Mouse (Mus musculus): ENCODE data around the gene Gm45716. TPM values are rescaled to one million over a fixed set of nuclear protein-coding genes. Genes with fewer than 3 reads are reported as not detected.

Gm45716 gene
- total RNA-seq, 1 experiment: 1.3 TPM

DNA sequence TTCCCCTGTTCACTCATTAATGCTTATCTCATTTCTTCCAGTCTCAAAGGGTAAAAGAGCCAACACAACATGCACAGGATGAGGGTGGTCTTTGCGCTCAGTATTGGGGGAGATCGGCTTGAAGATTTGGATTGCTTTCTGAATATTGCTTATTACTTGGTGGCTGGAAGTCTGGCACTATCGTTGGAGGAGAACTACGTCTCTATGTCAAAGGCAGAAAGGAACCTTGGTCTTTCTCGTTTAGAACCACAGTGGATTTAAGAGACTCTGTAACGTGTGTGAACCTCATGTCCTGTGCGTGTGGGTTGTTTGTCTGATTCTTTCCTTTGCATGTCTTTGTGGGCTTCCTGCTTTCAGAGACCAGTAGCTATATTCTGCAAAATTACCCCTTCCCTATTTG lies 63.2 kb downstream of the Gm45716 start:
- H3K27ac ChIP-seq (ENCODE audit: insufficient read depth, low read depth, low read length, poor library complexity, severe bottlenecking): no peak overlapping the region
- no peaks in the 10 kb centered on the region; a peak in 1 of 4 replicates for H3K4me1 ChIP-seq (ENCODE audit: control insufficient read depth in 2 of 2, insufficient read depth in 2 of 2, low read length in 2 of 2, poor library complexity in 1 of 2)
- no peak for TF ChIP-seq ZNF384 (IDR thresholded peaks at IDR 0.05; ENCODE audit: low read depth, low read length)
- no peak for TF ChIP-seq ZC3H11A (IDR thresholded peaks at IDR 0.05; ENCODE audit: borderline replicate concordance, low read depth, low read length)
- no peak for TF ChIP-seq MAFK (IDR thresholded peaks at IDR 0.05; ENCODE audit: insufficient read depth, low read depth, low read length)
- TF ChIP-seq HCFC1 (IDR thresholded peaks at IDR 0.05; ENCODE audit: borderline replicate concordance, insufficient read depth, low read length): no peak
- no peak for TF ChIP-seq CHD2 (IDR thresholded peaks at IDR 0.05; ENCODE audit: low read depth, low read length)
- no peaks in the 10 kb centered on the region for H3K36me3 ChIP-seq (ENCODE audit: control insufficient read depth, insufficient read depth, low read length, poor library complexity, severe bottlenecking)
- H3K9ac ChIP-seq (ENCODE audit: insufficient read depth, low read depth, low read length, poor library complexity, severe bottlenecking): no peak overlapping the region
- in situ Hi-C loops (cut with MboI; ENCODE audit: low sequenced_read_pairs in 2 of 2, unreplicated experiment in 2 of 2): no loop called here
- no peaks in the 10 kb centered on the region for H3K9me3 ChIP-seq (ENCODE audit: control insufficient read depth, insufficient read depth, low read depth, low read length)
- H3K4me3 ChIP-seq (ENCODE audit: insufficient read depth in 1 of 2, low read depth in 1 of 2, low read length in 2 of 2, poor library complexity in 1 of 2, severe bottlenecking in 1 of 2): no peak overlapping the region; a peak in 1 of 4 replicates
- no peak for DNase-seq (ENCODE audit: low read depth, low spot score)

DNA sequence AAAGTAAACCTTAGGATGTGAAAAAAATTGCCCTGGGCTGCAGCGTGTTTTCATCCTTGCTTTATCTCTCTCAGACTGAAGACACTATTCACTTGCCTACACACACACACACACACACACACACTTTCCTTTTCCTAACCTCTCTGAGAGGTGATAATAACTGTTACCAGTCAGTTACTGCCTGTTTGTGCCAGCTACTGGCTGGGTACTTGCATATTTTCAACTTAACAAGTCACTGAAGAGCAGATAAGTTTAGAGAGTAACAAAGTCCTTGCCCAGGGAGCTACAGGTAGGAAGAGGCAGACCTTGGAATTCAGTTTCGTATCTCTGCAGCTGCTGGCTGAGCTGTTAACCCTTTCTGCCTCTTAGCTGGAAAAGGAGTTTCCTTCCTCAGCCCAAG lies 64.4 kb downstream of the Gm45716 start:
- no peak overlapping the region for H3K4me3 ChIP-seq (ENCODE audit: insufficient read depth in 1 of 2, low read depth in 1 of 2, low read length in 2 of 2, poor library complexity in 1 of 2, severe bottlenecking in 1 of 2)
- in situ Hi-C loops (cut with MboI; ENCODE audit: low sequenced_read_pairs in 2 of 2, unreplicated experiment in 2 of 2): no loop called here
- no peak overlapping the region for H3K9ac ChIP-seq (ENCODE audit: insufficient read depth, low read depth, low read length, poor library complexity, severe bottlenecking)
- H3K27ac ChIP-seq (ENCODE audit: insufficient read depth, low read depth, low read length, poor library complexity, severe bottlenecking): no peak overlapping the region
- no peak for DNase-seq (ENCODE audit: low read depth, low spot score)
- TF ChIP-seq ZC3H11A (IDR thresholded peaks at IDR 0.05; ENCODE audit: borderline replicate concordance, low read depth, low read length) (no peak), CHD2 (IDR thresholded peaks at IDR 0.05; ENCODE audit: low read depth, low read length) (no peak), ZNF384 (IDR thresholded peaks at IDR 0.05; ENCODE audit: low read depth, low read length) (no peak)
- H3K9me3 ChIP-seq (ENCODE audit: control insufficient read depth, insufficient read depth, low read depth, low read length): no peaks in the 10 kb centered on the region
- H3K4me1 ChIP-seq (ENCODE audit: control insufficient read depth in 2 of 2, insufficient read depth in 2 of 2, low read length in 2 of 2, poor library complexity in 1 of 2): no peaks in the 10 kb centered on the region; a peak in 1 of 4 replicates
- H3K36me3 ChIP-seq (ENCODE audit: control insufficient read depth, insufficient read depth, low read length, poor library complexity, severe bottlenecking): no peaks in the 10 kb centered on the region

DNA sequence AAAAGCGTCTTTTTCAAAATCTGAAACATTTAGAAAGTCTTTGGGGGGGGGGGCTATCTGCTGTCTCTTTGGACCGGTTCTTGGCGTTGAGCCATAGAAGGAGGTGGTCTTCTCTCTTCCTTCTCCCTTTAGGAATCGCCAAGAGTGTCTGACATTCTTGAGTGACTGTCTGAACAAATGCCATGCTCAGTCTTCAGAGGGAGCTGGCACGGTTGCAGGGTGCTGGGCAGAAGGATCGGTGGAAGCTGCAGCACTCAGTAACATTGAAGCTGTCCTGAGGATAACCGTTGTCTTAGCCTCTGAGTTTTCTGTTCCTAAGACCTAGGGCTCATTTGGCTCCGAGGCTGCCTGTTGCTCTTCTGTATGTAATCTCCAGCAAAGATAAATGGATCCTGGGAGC lies 64.9 kb downstream of the Gm45716 start:
- H3K4me3 ChIP-seq (ENCODE audit: insufficient read depth in 1 of 2, low read depth in 1 of 2, low read length in 2 of 2, poor library complexity in 1 of 2, severe bottlenecking in 1 of 2): no peak overlapping the region
- no peak overlapping the region for H3K27ac ChIP-seq (ENCODE audit: insufficient read depth, low read depth, low read length, poor library complexity, severe bottlenecking)
- H3K9ac ChIP-seq (ENCODE audit: insufficient read depth, low read depth, low read length, poor library complexity, severe bottlenecking): no peak overlapping the region
- TF ChIP-seq ZC3H11A (IDR thresholded peaks at IDR 0.05; ENCODE audit: borderline replicate concordance, low read depth, low read length) (no peak), CHD2 (IDR thresholded peaks at IDR 0.05; ENCODE audit: low read depth, low read length) (no peak), MAFK (IDR thresholded peaks at IDR 0.05; ENCODE audit: insufficient read depth, low read depth, low read length) (no peak), HCFC1 (IDR thresholded peaks at IDR 0.05; ENCODE audit: borderline replicate concordance, insufficient read depth, low read length) (no peak), ZNF384 (IDR thresholded peaks at IDR 0.05; ENCODE audit: low read depth, low read length) (no peak)
- no peaks in the 10 kb centered on the region; a peak in 1 of 4 replicates for H3K4me1 ChIP-seq (ENCODE audit: control insufficient read depth in 2 of 2, insufficient read depth in 2 of 2, low read length in 2 of 2, poor library complexity in 1 of 2)
- no peak for DNase-seq (ENCODE audit: low read depth, low spot score)
- in situ Hi-C loops (cut with MboI; ENCODE audit: low sequenced_read_pairs in 2 of 2, unreplicated experiment in 2 of 2): no loop called here
- no peaks in the 10 kb centered on the region for H3K9me3 ChIP-seq (ENCODE audit: control insufficient read depth, insufficient read depth, low read depth, low read length)
- H3K36me3 ChIP-seq (ENCODE audit: control insufficient read depth, insufficient read depth, low read length, poor library complexity, severe bottlenecking): no peaks in the 10 kb centered on the region

DNA sequence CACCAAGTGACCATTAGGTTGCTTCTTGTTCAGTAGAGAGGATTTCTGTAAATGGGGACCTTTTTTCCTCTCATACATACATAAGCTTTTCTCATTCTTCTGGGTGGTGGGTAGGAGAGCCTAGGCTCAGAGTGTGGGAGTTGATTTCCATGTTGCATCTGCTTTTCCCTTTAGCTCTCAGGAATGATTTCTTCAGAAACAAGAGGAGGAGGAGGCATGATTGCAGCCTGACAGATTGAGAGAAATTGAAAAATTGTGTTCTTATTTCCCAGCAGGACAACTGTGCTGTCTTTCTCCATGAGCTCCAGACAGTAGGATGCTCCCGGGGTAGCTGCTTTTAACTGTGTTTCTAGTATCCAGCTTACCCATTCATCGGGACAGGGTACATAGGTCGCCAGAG lies 67.1 kb downstream of the Gm45716 start:
- H3K4me1 ChIP-seq (ENCODE audit: control insufficient read depth in 2 of 2, insufficient read depth in 2 of 2, low read length in 2 of 2, poor library complexity in 1 of 2): no peaks in the 10 kb centered on the region
- no peak overlapping the region for H3K4me3 ChIP-seq (ENCODE audit: insufficient read depth in 1 of 2, low read depth in 1 of 2, low read length in 2 of 2, poor library complexity in 1 of 2, severe bottlenecking in 1 of 2)
- no peak for DNase-seq (ENCODE audit: low read depth, low spot score)
- no peak overlapping the region for H3K27ac ChIP-seq (ENCODE audit: insufficient read depth, low read depth, low read length, poor library complexity, severe bottlenecking)
- TF ChIP-seq MAFK (IDR thresholded peaks at IDR 0.05; ENCODE audit: insufficient read depth, low read depth, low read length) (no peak), HCFC1 (IDR thresholded peaks at IDR 0.05; ENCODE audit: borderline replicate concordance, insufficient read depth, low read length) (no peak), CHD2 (IDR thresholded peaks at IDR 0.05; ENCODE audit: low read depth, low read length) (no peak), ZNF384 (IDR thresholded peaks at IDR 0.05; ENCODE audit: low read depth, low read length) (no peak), ZC3H11A (IDR thresholded peaks at IDR 0.05; ENCODE audit: borderline replicate concordance, low read depth, low read length) (no peak)
- no peaks in the 10 kb centered on the region for H3K9me3 ChIP-seq (ENCODE audit: control insufficient read depth, insufficient read depth, low read depth, low read length)
- H3K36me3 ChIP-seq (ENCODE audit: control insufficient read depth, insufficient read depth, low read length, poor library complexity, severe bottlenecking): no peaks in the 10 kb centered on the region
- no peak overlapping the region for H3K9ac ChIP-seq (ENCODE audit: insufficient read depth, low read depth, low read length, poor library complexity, severe bottlenecking)
- in situ Hi-C loops (cut with MboI; ENCODE audit: low sequenced_read_pairs in 2 of 2, unreplicated experiment in 2 of 2): no loop called here

DNA sequence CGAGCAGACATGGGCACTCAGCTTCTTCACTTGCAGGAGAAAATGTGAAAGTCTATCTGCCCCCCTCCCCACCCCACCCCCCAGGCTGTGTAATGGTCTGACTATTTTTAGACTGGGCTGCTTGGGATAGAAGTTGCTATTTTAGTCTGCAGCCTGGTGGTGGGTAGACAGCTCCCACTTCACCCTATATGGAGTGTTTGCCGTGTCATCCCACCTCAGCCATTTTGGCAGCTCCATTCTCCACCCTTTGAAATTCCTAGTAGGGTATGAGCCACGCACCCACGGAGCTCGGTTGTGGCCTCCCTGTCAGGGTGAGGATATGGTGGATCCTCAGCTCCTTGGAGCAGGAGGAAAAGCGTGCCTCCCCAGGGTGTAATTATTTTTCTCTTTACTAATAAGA lies 68.2 kb downstream of the Gm45716 start:
- Histone ChIP-seq H3K36me3 (ENCODE audit: control insufficient read depth, insufficient read depth, low read length, poor library complexity, severe bottlenecking) (no peaks in the 10 kb centered on the region), H3K27ac (ENCODE audit: insufficient read depth, low read depth, low read length, poor library complexity, severe bottlenecking) (no peak overlapping the region), H3K4me3 (ENCODE audit: insufficient read depth in 1 of 2, low read depth in 1 of 2, low read length in 2 of 2, poor library complexity in 1 of 2, severe bottlenecking in 1 of 2) (no peak overlapping the region), H3K4me1 (ENCODE audit: control insufficient read depth in 2 of 2, insufficient read depth in 2 of 2, low read length in 2 of 2, poor library complexity in 1 of 2) (no peaks in the 10 kb centered on the region), H3K9me3 (ENCODE audit: control insufficient read depth, insufficient read depth, low read depth, low read length) (no peaks in the 10 kb centered on the region), H3K9ac (ENCODE audit: insufficient read depth, low read depth, low read length, poor library complexity, severe bottlenecking) (no peak overlapping the region)
- in situ Hi-C loops (cut with MboI; ENCODE audit: low sequenced_read_pairs in 2 of 2, unreplicated experiment in 2 of 2): no loop called here
- no peak for DNase-seq (ENCODE audit: low read depth, low spot score)
- TF ChIP-seq ZNF384 (IDR thresholded peaks at IDR 0.05; ENCODE audit: low read depth, low read length) (no peak), ZC3H11A (IDR thresholded peaks at IDR 0.05; ENCODE audit: borderline replicate concordance, low read depth, low read length) (no peak), HCFC1 (IDR thresholded peaks at IDR 0.05; ENCODE audit: borderline replicate concordance, insufficient read depth, low read length) (no peak), CHD2 (IDR thresholded peaks at IDR 0.05; ENCODE audit: low read depth, low read length) (no peak), MAFK (IDR thresholded peaks at IDR 0.05; ENCODE audit: insufficient read depth, low read depth, low read length) (0 out of 2 replicates have a peak, but pooled peaks have one; percentile 29)
